Mouse (Mus musculus) small intestine, adult 2 months (tissue): ENCODE data around the gene Cidec. TPM values are rescaled to one million over a fixed set of nuclear protein-coding genes. Genes with fewer than 3 reads are reported as not detected.

ENCODE experiments used
- H3K27ac ChIP-seq: fragments of 200-500 bp; 2 replicates; pipeline ENCODE4 v1.5.1; 2012; ENCODE audit warnings: low read depth, low read length, control low read depth, inconsistent platforms; ENCODE audit not compliant: insufficient read depth
- H3K27me3 ChIP-seq: fragments of 200-500 bp; 2 replicates; pipeline ENCODE4 v1.6.1; 2012; ENCODE audit warnings: mild to moderate bottlenecking, moderate library complexity, low read length, inconsistent platforms; ENCODE audit not compliant: control insufficient read depth, insufficient read depth
- H3K36me3 ChIP-seq: fragments of 200-500 bp; 2 replicates; pipeline ENCODE4 v1.6.1; 2012; ENCODE audit warnings: mild to moderate bottlenecking, low read length, control low read depth, inconsistent platforms; ENCODE audit not compliant: control insufficient read depth, insufficient read depth
- H3K4me1 ChIP-seq: fragments of 200-500 bp; 2 replicates; pipeline ENCODE4 v1.6.1; 2012; ENCODE audit warnings: low read length, inconsistent platforms, mixed read lengths; ENCODE audit not compliant: control insufficient read depth, insufficient read depth, insufficient read length
- H3K4me3 ChIP-seq: fragments of 200-500 bp; 2 replicates; pipeline ENCODE4 v1.5.1; 2012; ENCODE audit warnings: low read depth, mild to moderate bottlenecking, control low read depth, inconsistent platforms, low read length, moderate library complexity
- CTCF ChIP-seq: fragments of 200-500 bp; IDR thresholded peaks from 2 replicates; pipeline ENCODE4 v1.5.1; 2012; ENCODE audit warnings: low read depth, mild to moderate bottlenecking, control low read depth, inconsistent platforms, low read length, moderate library complexity, mixed read lengths; ENCODE audit not compliant: insufficient replicate concordance, insufficient read length; ENCODE audit errors: extremely low read depth
- POLR2A ChIP-seq: fragments of 200-500 bp; IDR thresholded peaks from 2 replicates; pipeline ENCODE4 v1.6.1; 2012; ENCODE audit warnings: low read depth, mild to moderate bottlenecking, control low read depth, inconsistent platforms, low read length, moderate library complexity
- WGBS: fragments of 180-500 bp; shearing (Covaris S2); methylation state at CpG from one replicate; pipeline ENCODE4 v1.1.7; 2018; 5-methylcytosine and 5-hydroxymethylcytosine counted together
- polyA plus RNA-seq: library from polyadenylated mRNA; depleted of rRNA; stranded (reverse); fragments of >200 nt; gene quantifications from 2 replicates; pipeline ENCODE4 v1.2.3, GENCODE M21; 2012

The Cidec gene
- polyA plus RNA-seq, 1 experiment, result 346 TPM

DNA sequence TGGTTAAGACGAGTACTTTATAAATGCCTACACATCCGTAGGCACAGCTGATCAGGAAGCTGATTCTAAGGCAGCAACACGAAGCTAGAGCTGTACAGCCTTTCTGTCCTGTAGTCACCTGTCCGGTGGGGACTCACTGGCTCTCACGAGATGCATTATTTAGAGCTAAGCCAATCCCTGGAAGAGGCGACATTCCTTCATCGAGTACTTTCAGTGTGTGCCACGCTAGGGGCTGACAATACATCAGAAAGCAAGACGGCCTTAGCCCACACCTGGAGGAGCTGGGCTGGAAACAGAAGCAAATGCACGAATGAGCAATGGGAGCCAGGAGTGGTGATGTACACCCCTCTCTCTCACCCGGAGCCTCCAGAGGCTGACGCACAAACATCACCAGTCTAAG is 1.6 kb upstream of the Cidec start:
- 82% methylated on average over 12 of the region's 12 CpGs for WGBS
- TF ChIP-seq POLR2A (no peak), CTCF (no peak)
- H3K36me3 ChIP-seq, result no peaks in the 10 kb centered on the region

GRCm38 (mm10) chr6:113434691-113435090 is 869 bp downstream of the Cidec start:
- Histone ChIP-seq H3K4me1 (peaks cover 16% of the 10 kb centered on the region), H3K4me3 (peak overlapping the region; percentile 60), H3K27ac (peak overlapping the region; percentile 86), H3K36me3 (no peaks in the 10 kb centered on the region), H3K27me3 (no peaks in the 10 kb centered on the region)
- peak; percentile 29; the same call in 1 of the 2 replicates for TF ChIP-seq CTCF
- peak; percentile 77; the same call in 1 of the 2 replicates for TF ChIP-seq POLR2A
- 18% methylated on average over 7 of the region's 7 CpGs for WGBS

More for the DNA sequence above, 1.6 kb upstream of the Cidec start:
- no peak overlapping the region for H3K27ac ChIP-seq
- H3K4me1 ChIP-seq, result peaks cover 20% of the 10 kb centered on the region
- H3K4me3 ChIP-seq, result no peak overlapping the region
- no peaks in the 10 kb centered on the region for H3K27me3 ChIP-seq

- TF ChIP-seq CTCF (no peak), POLR2A (no peak)
- 61% methylated on average over 3 of the region's 3 CpGs for WGBS
- no peaks in the 10 kb centered on the region for H3K27me3 ChIP-seq
- peak overlapping the region; percentile 82; the same call in 1 of the 2 replicates for H3K27ac ChIP-seq
- no peaks in the 10 kb centered on the region for H3K36me3 ChIP-seq
- peak overlapping the region; percentile 52 for H3K4me3 ChIP-seq
- peaks cover 12% of the 10 kb centered on the region for H3K4me1 ChIP-seq
Measured at GRCm38 (mm10) chr6:113433661-113434060, 1.9 kb downstream of the Cidec start.

DNA sequence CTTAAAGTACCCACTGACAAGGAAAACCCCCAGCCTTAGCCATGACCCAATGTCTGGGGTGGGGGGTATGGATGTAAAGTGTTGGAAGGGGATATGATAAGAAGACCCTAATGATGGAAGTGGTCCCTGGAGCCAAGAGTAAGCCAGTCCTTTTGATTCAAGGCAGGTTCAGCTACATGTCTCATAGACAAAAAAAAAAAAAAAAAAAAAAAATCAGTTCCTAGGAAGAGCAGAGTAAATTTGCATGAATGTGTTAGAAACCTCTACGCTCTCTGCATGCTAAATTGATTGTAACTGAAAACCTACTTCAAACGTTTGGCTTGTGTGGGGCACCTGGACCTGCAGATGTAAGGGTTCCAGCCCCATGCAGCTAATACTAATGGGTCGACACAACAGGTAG is 3.8 kb downstream of the Cidec start:
- TF ChIP-seq CTCF (no peak), POLR2A (no peak)
- H3K27ac ChIP-seq, result no peak overlapping the region
- H3K4me3 ChIP-seq, result peak overlapping the region; percentile 23; the same call in 1 of the 2 replicates
- WGBS, result 74% methylated on average over 3 of the region's 3 CpGs
- H3K36me3 ChIP-seq, result peaks cover 4% of the 10 kb centered on the region; the same call in 1 of the 2 replicates
- H3K4me1 ChIP-seq, result peaks cover 10% of the 10 kb centered on the region
- H3K27me3 ChIP-seq, result no peaks in the 10 kb centered on the region

DNA sequence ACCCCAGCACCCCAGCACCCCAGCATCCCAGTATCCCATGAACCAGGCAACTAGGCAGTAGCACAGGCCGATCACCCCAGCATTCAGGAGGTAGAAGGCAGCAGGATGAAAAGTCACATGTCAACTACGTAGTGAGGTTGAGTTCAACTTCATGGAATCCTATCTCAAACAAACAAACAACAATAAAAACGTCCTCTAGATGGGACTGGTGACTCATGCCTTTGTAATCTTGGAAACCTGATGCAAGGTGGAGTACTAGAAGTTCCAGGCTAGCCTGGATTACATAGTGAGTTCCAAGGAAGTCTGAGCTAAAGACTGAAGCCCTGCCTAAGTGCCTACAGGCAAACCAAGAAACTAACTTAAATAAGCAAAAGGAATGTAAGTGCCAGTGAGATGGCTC is 4.7 kb downstream of the Cidec start:
- WGBS, result 27% methylated on average over 3 of the region's 3 CpGs
- H3K36me3 ChIP-seq, result peaks cover 4% of the 10 kb centered on the region; the same call in 1 of the 2 replicates
- H3K4me3 ChIP-seq, result no peak overlapping the region
- TF ChIP-seq CTCF (no peak), POLR2A (no peak)
- no peaks in the 10 kb centered on the region for H3K27me3 ChIP-seq
- peak overlapping the region; percentile 31; the same call in 1 of the 2 replicates for H3K27ac ChIP-seq
- H3K4me1 ChIP-seq, result peaks cover 10% of the 10 kb centered on the region

- TF ChIP-seq CTCF, result no peak
- no peak for TF ChIP-seq POLR2A
- Histone ChIP-seq H3K27ac (no peak overlapping the region), H3K4me3 (no peak overlapping the region), H3K36me3 (peaks cover 4% of the 10 kb centered on the region; the same call in 1 of the 2 replicates), H3K27me3 (no peaks in the 10 kb centered on the region), H3K4me1 (peaks cover 4% of the 10 kb centered on the region; the same call in 1 of the 2 replicates)
- WGBS, result 74% methylated on average over 3 of the region's 3 CpGs
Measured at GRCm38 (mm10) chr6:113429965-113430364, 5.6 kb downstream of the Cidec start.

GRCm38 (mm10) chr6:113428006-113428405 is 7.6 kb downstream of the Cidec start:
- no peaks in the 10 kb centered on the region for H3K4me1 ChIP-seq
- H3K36me3 ChIP-seq, result peaks cover 4% of the 10 kb centered on the region; the same call in 1 of the 2 replicates
- WGBS, result 90% methylated on average over 16 of the region's 16 CpGs
- no peak overlapping the region for H3K27ac ChIP-seq
- no peak overlapping the region for H3K4me3 ChIP-seq
- no peaks in the 10 kb centered on the region for H3K27me3 ChIP-seq
- no peak for TF ChIP-seq POLR2A
- TF ChIP-seq CTCF, result no peak

DNA sequence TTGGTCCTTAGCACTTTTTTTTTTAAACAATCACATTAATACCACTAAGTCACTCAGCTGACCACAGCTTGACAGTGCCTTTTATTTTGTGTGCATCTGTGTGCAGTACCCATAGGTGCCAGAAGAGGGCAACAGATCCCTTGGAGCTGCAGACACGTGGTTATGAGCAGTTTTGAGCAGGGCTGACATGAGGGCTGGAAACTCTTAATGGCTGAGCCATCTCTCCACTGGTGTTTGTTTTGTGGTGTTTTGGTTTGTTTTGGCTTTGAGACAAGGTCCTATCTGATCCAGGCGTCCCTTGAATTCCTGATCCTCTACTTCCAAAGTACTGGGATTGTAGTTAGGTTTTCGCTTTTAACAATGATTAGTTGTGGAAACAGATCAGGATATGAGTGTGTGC is 8.2 kb downstream of the Cidec start:
- Histone ChIP-seq H3K36me3 (peaks cover 4% of the 10 kb centered on the region; the same call in 1 of the 2 replicates), H3K27me3 (no peaks in the 10 kb centered on the region), H3K4me3 (no peak overlapping the region), H3K27ac (no peak overlapping the region), H3K4me1 (no peaks in the 10 kb centered on the region)
- TF ChIP-seq CTCF (peak; percentile 66; the same call in 1 of the 2 replicates), POLR2A (no peak)
- 39% methylated on average over 3 of the region's 3 CpGs for WGBS
